Mouse (Mus musculus): ENCODE data around the gene Ankef1. TPM values are rescaled to one million over a fixed set of nuclear protein-coding genes. Genes with fewer than 3 reads are reported as not detected.

Gene Ankef1
- total RNA-seq, 2 experiments from 2014 or later = 0.21 to 0.64 TPM

GRCm38 (mm10) chr2:136596451-136596850, 94.7 kb downstream of the Ankef1 start:
- no peak for DNase-seq (ENCODE audit: low spot score)
- intact Hi-C loops (cut with DNase I) = loop anchor here (5.0 kb wide), 2 partner anchors 109 to 444 kb away; no protein-coding TSS in a partner anchor

DNA sequence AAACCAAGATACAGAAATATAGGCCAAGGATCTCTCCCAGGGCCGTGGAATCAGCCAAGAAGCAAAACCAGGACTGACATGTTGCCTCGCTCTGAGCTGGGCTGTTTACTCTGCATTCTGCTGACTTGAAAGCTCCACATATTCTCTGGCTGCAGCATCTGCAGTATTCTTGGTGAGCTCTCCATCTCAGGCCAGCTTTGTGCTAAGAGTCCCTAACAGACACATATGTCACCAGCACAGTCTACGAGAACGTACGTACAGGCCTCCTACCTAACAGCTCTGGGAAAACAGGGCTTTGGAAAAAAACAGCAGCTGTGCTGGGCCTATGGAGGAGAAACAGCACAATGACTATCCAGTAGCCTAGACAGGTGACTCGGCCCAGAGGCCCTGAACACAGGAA, 97.0 kb downstream of the Ankef1 start:
- DNase-seq (ENCODE audit: low spot score) = no peak
- intact Hi-C loops (cut with DNase I) = loop anchor here (5.0 kb wide), 2 partner anchors 111 to 446 kb away; no protein-coding TSS in a partner anchor

DNA sequence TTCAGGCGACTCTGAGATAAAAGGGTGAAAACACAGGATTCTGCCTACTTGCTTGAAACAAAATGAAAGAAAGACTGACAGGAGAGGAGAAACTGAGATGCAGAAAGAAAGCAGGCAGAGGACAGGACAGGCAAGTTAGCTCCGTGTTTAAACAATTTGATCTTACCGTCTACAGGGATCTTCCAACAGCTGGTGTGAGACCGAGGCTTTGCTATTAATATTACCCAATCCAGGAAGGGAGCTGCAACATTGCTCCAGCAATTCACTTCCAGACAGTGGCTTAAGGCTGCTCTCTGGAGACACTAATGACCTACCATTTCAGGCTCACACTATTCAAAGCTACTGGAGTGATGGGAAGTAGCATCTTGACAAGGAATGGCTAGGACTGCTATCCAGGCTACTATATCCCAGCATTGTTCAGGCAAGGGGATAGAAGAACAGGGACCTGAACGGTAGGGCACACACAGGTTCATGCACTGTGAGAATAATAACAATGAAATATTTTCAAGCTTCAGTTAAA, 99.0 kb downstream of the Ankef1 start:
- intact Hi-C loops (cut with DNase I) = no loop called here
- no peak for DNase-seq (ENCODE audit: low spot score)

GRCm38 (mm10) chr2:136601206-136601605, 99.5 kb downstream of the Ankef1 start:
- DNase-seq (ENCODE audit: low spot score) = no peak

More at GRCm38 (mm10) chr2:136601206-136601605, 99.5 kb downstream of the Ankef1 start:
- intact Hi-C loops (cut with DNase I) = no loop called here

Other genes with a start within 250 kb of the Ankef1 start
- gene Pak7, start 113.9 kb upstream of the Ankef1 start, total RNA-seq (2021) = under 1 TPM in 1 of 2 experiments, not detected in 1; 0.05 TPM
- gene Snap25, start 211.5 kb downstream of the Ankef1 start, total RNA-seq (2021) = not detected

Data from heart, postnatal 25 days (tissue).